Mouse (Mus musculus): ENCODE results near the gene Trim38. TPM values are rescaled to one million over a fixed set of nuclear protein-coding genes. Genes with fewer than 3 reads are reported as not detected.

The Trim38 gene
- total and polyA plus RNA-seq, 3 experiments: 0.11 TPM; not detected in 2

DNA sequence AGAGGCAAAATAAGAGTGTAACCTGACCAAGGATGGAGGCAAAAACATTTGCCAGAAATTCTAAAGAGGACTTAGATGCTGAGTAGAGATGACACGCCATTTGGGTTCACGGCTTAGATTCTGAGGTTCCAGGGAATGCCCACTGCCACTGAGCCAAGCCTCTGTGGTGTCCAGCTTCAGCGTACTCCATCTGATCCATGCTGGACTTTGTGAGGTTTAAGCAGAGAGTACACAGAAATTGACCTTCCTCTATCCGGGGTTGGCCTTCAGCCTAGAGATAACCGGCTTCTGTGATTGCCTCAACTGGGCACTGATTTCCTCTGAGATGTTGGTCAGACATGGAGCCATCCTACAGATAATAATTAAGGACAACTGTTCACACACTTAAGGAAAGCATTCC, 66.9 kb downstream of the Trim38 start:
- TF ChIP-seq RAD21 (IDR thresholded peaks at IDR 0.05; ENCODE audit: low read depth, low read length) (no peak), CHD1 (IDR thresholded peaks at IDR 0.05; ENCODE audit: low read depth, low read length) (no peak), USF2 (conservative IDR thresholded peaks at IDR 0.05; ENCODE audit: low read depth, low read length) (no peak), GABPA (IDR thresholded peaks at IDR 0.05; ENCODE audit: insufficient replicate concordance, low read depth, low read length) (no peak), SMC3 (IDR thresholded peaks at IDR 0.05; ENCODE audit: low read depth, low read length) (no peak), PAX5 (IDR thresholded peaks at IDR 0.05; ENCODE audit: low read length) (no peak), CTCF (conservative IDR thresholded peaks at IDR 0.05 in 1 of 2, IDR thresholded peaks at IDR 0.05 in 1 of 2; ENCODE audit: low read depth in 2 of 2, low read length in 2 of 2) (no peak)
- no peaks in the 10 kb centered on the region for H3K27me3 ChIP-seq (replicated peaks)
- no peak for DNase-seq (ENCODE audit: extremely low read depth)
- no peaks in the 10 kb centered on the region for H3K36me3 ChIP-seq (replicated peaks in 1 of 2; ENCODE audit: control insufficient read depth in 1 of 2, insufficient read depth in 1 of 2, low read length in 1 of 2)
- H3K79me2 ChIP-seq (replicated peaks; ENCODE audit: control insufficient read depth, extremely low read depth, insufficient read depth, poor library complexity, severe bottlenecking): no peaks in the 10 kb centered on the region
- H3K4me2 ChIP-seq (ENCODE audit: insufficient read depth, low read depth, poor library complexity, severe bottlenecking): no peak overlapping the region
- H3K9me3 ChIP-seq (replicated peaks; ENCODE audit: low read length): no peaks in the 10 kb centered on the region
- in situ Hi-C loops (cut with MboI; ENCODE audit: low pct_ligation_motif_present, low pct_unique_long_range_greater_than_20kb, low sequenced_read_pairs) (loop anchor here (25.0 kb wide), 1 partner anchor 451 kb away; the partner anchor contains the start of gene Carmil1), dilution Hi-C loops (cut with MboI; ENCODE audit: extremely low pct_ligation_motif_present, extremely low pct_unique_long_range_greater_than_20kb, low sequenced_read_pairs) (no loop called here)
- no peak overlapping the region for H3K4me3 ChIP-seq (replicated peaks in 1 of 3; ENCODE audit: low read depth in 2 of 3, low read length in 2 of 3, poor library complexity in 1 of 3)
- H3K27ac ChIP-seq (ENCODE audit: insufficient read depth, low read depth): no peak overlapping the region
- H3K9ac ChIP-seq (ENCODE audit: insufficient read depth, low read depth): no peak overlapping the region
- no peaks in the 10 kb centered on the region for H3K4me1 ChIP-seq (ENCODE audit: control insufficient read depth in 1 of 2, insufficient read depth in 2 of 2)

DNA sequence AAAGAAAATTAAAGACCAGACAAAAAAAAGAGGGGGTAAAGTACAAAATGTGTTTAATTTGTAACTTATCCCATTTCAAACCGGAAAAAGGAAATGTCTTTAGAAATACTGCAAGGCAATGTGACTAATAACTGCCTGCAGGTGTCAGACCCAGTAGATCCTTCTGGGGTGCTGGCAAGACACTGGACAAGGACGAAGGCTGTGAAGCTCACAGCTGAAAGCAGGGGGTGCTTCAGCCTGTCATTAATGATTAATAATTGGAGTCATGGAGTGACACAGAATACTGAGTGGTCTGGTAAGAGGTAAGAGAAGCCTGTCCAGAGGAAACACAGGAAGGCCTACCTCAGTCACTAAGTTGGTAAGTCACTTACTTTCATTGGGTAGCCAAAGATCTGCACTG, 69.6 kb downstream of the Trim38 start, which contains the start of gene Slc17a3:
TSS of gene Slc17a3 (plus strand) at position 127 of the 400 bp plus-strand sequence.
- no peak within 1 kb of the TSS for H3K4me2 ChIP-seq (ENCODE audit: insufficient read depth, low read depth, poor library complexity, severe bottlenecking)
- no peak within 1 kb of the TSS for H3K9ac ChIP-seq (ENCODE audit: insufficient read depth, low read depth)
- dilution Hi-C loops (cut with MboI; ENCODE audit: extremely low pct_ligation_motif_present, extremely low pct_unique_long_range_greater_than_20kb, low sequenced_read_pairs) (no loop called here), in situ Hi-C loops (cut with MboI; ENCODE audit: low pct_ligation_motif_present, low pct_unique_long_range_greater_than_20kb, low sequenced_read_pairs) (loop anchor here (25.0 kb wide), 1 partner anchor 448 kb away; the partner anchor contains the start of gene Carmil1)
- no peaks in the 10 kb centered on the region for H3K4me1 ChIP-seq (ENCODE audit: control insufficient read depth in 1 of 2, insufficient read depth in 2 of 2)
- H3K9me3 ChIP-seq (replicated peaks; ENCODE audit: low read length): no peaks in the 10 kb centered on the region
- H3K27ac ChIP-seq (ENCODE audit: insufficient read depth, low read depth): no peak within 1 kb of the TSS
- H3K79me2 ChIP-seq (replicated peaks; ENCODE audit: control insufficient read depth, extremely low read depth, insufficient read depth, poor library complexity, severe bottlenecking): no peaks in the 10 kb centered on the region
- TF ChIP-seq SIN3A (IDR thresholded peaks at IDR 0.05; ENCODE audit: low read length) (no peak), CHD1 (IDR thresholded peaks at IDR 0.05; ENCODE audit: low read depth, low read length) (no peak), UBTF (IDR thresholded peaks at IDR 0.05; ENCODE audit: low read depth, low read length) (no peak), EP300 (IDR thresholded peaks at IDR 0.05; ENCODE audit: low read length) (no peak), RAD21 (IDR thresholded peaks at IDR 0.05; ENCODE audit: low read depth, low read length) (no peak), HCFC1 (IDR thresholded peaks at IDR 0.05; ENCODE audit: low read depth, low read length) (no peak), USF1 (IDR thresholded peaks at IDR 0.05; ENCODE audit: low read depth, low read length) (no peak), BHLHE40 (IDR thresholded peaks at IDR 0.05; ENCODE audit: low read depth, low read length) (no peak), CTCF (conservative IDR thresholded peaks at IDR 0.05 in 1 of 2, IDR thresholded peaks at IDR 0.05 in 1 of 2; ENCODE audit: low read depth in 2 of 2, low read length in 2 of 2) (no peak), ETS1 (conservative IDR thresholded peaks at IDR 0.05; ENCODE audit: low read depth, low read length) (no peak), ZNF384 (IDR thresholded peaks at IDR 0.05; ENCODE audit: low read depth, low read length) (no peak), JUN (IDR thresholded peaks at IDR 0.05; ENCODE audit: insufficient read depth, low read depth, low read length) (no peak), ZKSCAN1 (IDR thresholded peaks at IDR 0.05; ENCODE audit: borderline replicate concordance, low read depth, low read length) (no peak), NELFE (IDR thresholded peaks at IDR 0.05; ENCODE audit: low read depth, low read length) (no peak), NRF1 (IDR thresholded peaks at IDR 0.05; ENCODE audit: low read depth, low read length) (no peak), TCF12 (IDR thresholded peaks at IDR 0.05; ENCODE audit: low read depth, low read length) (no peak)
- no peaks in the 10 kb centered on the region for H3K36me3 ChIP-seq (replicated peaks in 1 of 2; ENCODE audit: control insufficient read depth in 1 of 2, insufficient read depth in 1 of 2, low read length in 1 of 2)
- no peaks in the 10 kb centered on the region for H3K27me3 ChIP-seq (replicated peaks)
- H3K4me3 ChIP-seq (replicated peaks in 1 of 3; ENCODE audit: low read depth in 2 of 3, low read length in 2 of 3, poor library complexity in 1 of 3): no peak within 1 kb of the TSS
- DNase-seq (ENCODE audit: extremely low read depth): no peak

Other genes with a start within 250 kb of the Trim38 start
Only the 20 nearest of the 37 such genes appear.
- gene Hist1h2be, start 148.8 kb upstream of the Trim38 start, total RNA-seq (2012; rRNA removed): 268 and 282 TPM in 2 replicates
- gene Hist1h2be, start 148.8 kb upstream of the Trim38 start, total RNA-seq (2014; rRNA removed): 3.4 and 4.7 TPM in 2 replicates
- 0.57 and 0.70 TPM in 2 replicates for gene Hist1h2be, start 148.8 kb upstream of the Trim38 start, polyA plus RNA-seq (2012; ENCODE audit: insufficient read length, low read depth)
- gene Hist1h1e, start 147.4 kb upstream of the Trim38 start, total RNA-seq (2012; rRNA removed): 486 and 504 TPM in 2 replicates
- gene Hist1h1e, start 147.4 kb upstream of the Trim38 start, total RNA-seq (2014; rRNA removed): 12.2 and 18.3 TPM in 2 replicates
- 1.5 and 1.9 TPM in 2 replicates for gene Hist1h1e, start 147.4 kb upstream of the Trim38 start, polyA plus RNA-seq (2012; ENCODE audit: insufficient read length, low read depth)
- 114 and 122 TPM in 2 replicates for gene Hist1h2ac, start 86.0 kb upstream of the Trim38 start, total RNA-seq (2012; rRNA removed)
- 0.96 and 0.97 TPM in 2 replicates for gene Hist1h2ac, start 86.0 kb upstream of the Trim38 start, total RNA-seq (2014; rRNA removed)
- gene Hist1h2ac, start 86.0 kb upstream of the Trim38 start, polyA plus RNA-seq (2012; ENCODE audit: insufficient read length, low read depth): 0.14 TPM in 1 of 2 replicates, not detected in the other
- gene Hist1h2bc, start 85.7 kb upstream of the Trim38 start, total RNA-seq (2012; rRNA removed): 436 and 456 TPM in 2 replicates
- gene Hist1h2bc, start 85.7 kb upstream of the Trim38 start, total RNA-seq (2014; rRNA removed): 16.1 and 17.4 TPM in 2 replicates
- gene Hist1h2bc, start 85.7 kb upstream of the Trim38 start, polyA plus RNA-seq (2012; ENCODE audit: insufficient read length, low read depth): 1.1 and 2.2 TPM in 2 replicates
- 0.38 and 0.76 TPM in 2 replicates for gene Hist1h1t, start 74.1 kb upstream of the Trim38 start, total RNA-seq (2012; rRNA removed)
- gene Hist1h1t, start 74.1 kb upstream of the Trim38 start, total RNA-seq (2014; rRNA removed): not detected in 2 replicates
- not detected in 2 replicates for gene Hist1h1t, start 74.1 kb upstream of the Trim38 start, polyA plus RNA-seq (2012; ENCODE audit: insufficient read length, low read depth)
- gene Hist1h4c, start 71.5 kb upstream of the Trim38 start, total RNA-seq (2012; rRNA removed): 1,176 and 1,374 TPM in 2 replicates
- 3.9 and 6.9 TPM in 2 replicates for gene Hist1h4c, start 71.5 kb upstream of the Trim38 start, total RNA-seq (2014; rRNA removed)
- gene Hist1h4c, start 71.5 kb upstream of the Trim38 start, polyA plus RNA-seq (2012; ENCODE audit: insufficient read length, low read depth): 0.76 and 1.2 TPM in 2 replicates
- gene Hfe, start 59.1 kb upstream of the Trim38 start, total RNA-seq (2012; rRNA removed): 0.08 and 0.50 TPM in 2 replicates
- 0.16 and 0.39 TPM in 2 replicates for gene Hfe, start 59.1 kb upstream of the Trim38 start, total RNA-seq (2014; rRNA removed)
- 0.67 and 1.0 TPM in 2 replicates for gene Hfe, start 59.1 kb upstream of the Trim38 start, polyA plus RNA-seq (2012; ENCODE audit: insufficient read length, low read depth)
- gene Hist1h1c, start 31.1 kb upstream of the Trim38 start, total RNA-seq (2012; rRNA removed): 568 and 597 TPM in 2 replicates
- gene Hist1h1c, start 31.1 kb upstream of the Trim38 start, total RNA-seq (2014; rRNA removed): 22.8 and 26.1 TPM in 2 replicates
- gene Hist1h1c, start 31.1 kb upstream of the Trim38 start, polyA plus RNA-seq (2012; ENCODE audit: insufficient read length, low read depth): 12.5 and 13.2 TPM in 2 replicates
- gene Hist1h3c, start 24.3 kb upstream of the Trim38 start, total RNA-seq (2012; rRNA removed): 1,821 and 1,847 TPM in 2 replicates
- gene Hist1h3c, start 24.3 kb upstream of the Trim38 start, total RNA-seq (2014; rRNA removed): 57.5 and 73.1 TPM in 2 replicates
- 5.5 and 7.3 TPM in 2 replicates for gene Hist1h3c, start 24.3 kb upstream of the Trim38 start, polyA plus RNA-seq (2012; ENCODE audit: insufficient read length, low read depth)
- 2,544 and 2,852 TPM in 2 replicates for gene Hist1h2bb, start 23.2 kb upstream of the Trim38 start, total RNA-seq (2012; rRNA removed)
- 34.5 and 54.6 TPM in 2 replicates for gene Hist1h2bb, start 23.2 kb upstream of the Trim38 start, total RNA-seq (2014; rRNA removed)
- 0.53 and 1.3 TPM in 2 replicates for gene Hist1h2bb, start 23.2 kb upstream of the Trim38 start, polyA plus RNA-seq (2012; ENCODE audit: insufficient read length, low read depth)
- 1,936 and 2,243 TPM in 2 replicates for gene Hist1h2ab, start 18.8 kb upstream of the Trim38 start, total RNA-seq (2012; rRNA removed)
- gene Hist1h2ab, start 18.8 kb upstream of the Trim38 start, total RNA-seq (2014; rRNA removed): 24.9 and 32.6 TPM in 2 replicates
- gene Hist1h2ab, start 18.8 kb upstream of the Trim38 start, polyA plus RNA-seq (2012; ENCODE audit: insufficient read length, low read depth): 2.9 TPM in 2 replicates
- gene Hist1h3b, start 17.6 kb upstream of the Trim38 start, total RNA-seq (2012; rRNA removed): 1,913 and 2,096 TPM in 2 replicates
- gene Hist1h3b, start 17.6 kb upstream of the Trim38 start, total RNA-seq (2014; rRNA removed): 28.9 and 44.0 TPM in 2 replicates
- 5.4 and 5.5 TPM in 2 replicates for gene Hist1h3b, start 17.6 kb upstream of the Trim38 start, polyA plus RNA-seq (2012; ENCODE audit: insufficient read length, low read depth)
- gene Hist1h4b, start 12.9 kb upstream of the Trim38 start, total RNA-seq (2012; rRNA removed): 2,309 and 2,552 TPM in 2 replicates
- gene Hist1h4b, start 12.9 kb upstream of the Trim38 start, total RNA-seq (2014; rRNA removed): 14.3 and 24.8 TPM in 2 replicates
- gene Hist1h4b, start 12.9 kb upstream of the Trim38 start, polyA plus RNA-seq (2012; ENCODE audit: insufficient read length, low read depth): 3.5 and 11.8 TPM in 2 replicates
- gene Hist1h4a, start 8.7 kb upstream of the Trim38 start, total RNA-seq (2012; rRNA removed): 1,167 and 1,215 TPM in 2 replicates
- 14.2 and 18.4 TPM in 2 replicates for gene Hist1h4a, start 8.7 kb upstream of the Trim38 start, total RNA-seq (2014; rRNA removed)
- gene Hist1h4a, start 8.7 kb upstream of the Trim38 start, polyA plus RNA-seq (2012; ENCODE audit: insufficient read length, low read depth): 3.3 and 4.4 TPM in 2 replicates
- 1,392 and 1,471 TPM in 2 replicates for gene Hist1h3a, start 7.5 kb upstream of the Trim38 start, total RNA-seq (2012; rRNA removed)
- 60.5 and 78.5 TPM in 2 replicates for gene Hist1h3a, start 7.5 kb upstream of the Trim38 start, total RNA-seq (2014; rRNA removed)
- gene Hist1h3a, start 7.5 kb upstream of the Trim38 start, polyA plus RNA-seq (2012; ENCODE audit: insufficient read length, low read depth): 3.2 and 3.9 TPM in 2 replicates
- gene Hist1h1a, start 6.2 kb upstream of the Trim38 start, total RNA-seq (2012; rRNA removed): 1,163 and 1,722 TPM in 2 replicates
- gene Hist1h1a, start 6.2 kb upstream of the Trim38 start, total RNA-seq (2014; rRNA removed): 22.2 and 30.9 TPM in 2 replicates
- 1.7 and 2.4 TPM in 2 replicates for gene Hist1h1a, start 6.2 kb upstream of the Trim38 start, polyA plus RNA-seq (2012; ENCODE audit: insufficient read length, low read depth)
- 0.04 TPM in 1 of 2 replicates, not detected in the other for gene Slc17a2, start 37.1 kb downstream of the Trim38 start, total RNA-seq (2012; rRNA removed)
- gene Slc17a2, start 37.1 kb downstream of the Trim38 start, total RNA-seq (2014; rRNA removed): not detected in 2 replicates
- not detected in 2 replicates for gene Slc17a2, start 37.1 kb downstream of the Trim38 start, polyA plus RNA-seq (2012; ENCODE audit: insufficient read length, low read depth)
- gene Slc17a3, start 69.5 kb downstream of the Trim38 start, total RNA-seq (2012; rRNA removed): not detected in 2 replicates
- gene Slc17a3, start 69.5 kb downstream of the Trim38 start, total RNA-seq (2014; rRNA removed): not detected in 2 replicates
- not detected in 2 replicates for gene Slc17a3, start 69.5 kb downstream of the Trim38 start, polyA plus RNA-seq (2012; ENCODE audit: insufficient read length, low read depth)
- not detected in 2 replicates for gene Slc17a1, start 97.8 kb downstream of the Trim38 start, total RNA-seq (2012; rRNA removed)
- gene Slc17a1, start 97.8 kb downstream of the Trim38 start, total RNA-seq (2014; rRNA removed): not detected in 2 replicates
- not detected in 2 replicates for gene Slc17a1, start 97.8 kb downstream of the Trim38 start, polyA plus RNA-seq (2012; ENCODE audit: insufficient read length, low read depth)
- 0.08 TPM in 1 of 2 replicates, not detected in the other for gene Slc17a4, start 145.1 kb downstream of the Trim38 start, total RNA-seq (2012; rRNA removed)
- gene Slc17a4, start 145.1 kb downstream of the Trim38 start, total RNA-seq (2014; rRNA removed): 0.23 and 0.35 TPM in 2 replicates
- gene Slc17a4, start 145.1 kb downstream of the Trim38 start, polyA plus RNA-seq (2012; ENCODE audit: insufficient read length, low read depth): 0.26 and 0.37 TPM in 2 replicates